Mouse (Mus musculus) G1E (cell line): ENCODE data around the gene Nprl2.

Experiments
- CTCF ChIP-seq: IDR thresholded peaks from 2 replicates; pipeline ENCODE4 v1.5.1; 2012; ENCODE audit warnings: low read depth, low read length, inconsistent platforms, mixed read lengths
- GATA1 ChIP-seq: IDR thresholded peaks from 2 replicates; pipeline ENCODE4 v1.6.1; 2012; ENCODE audit warnings: borderline replicate concordance, low read length, inconsistent platforms, mixed read lengths
- GATA2 ChIP-seq: IDR thresholded peaks from 2 replicates; pipeline ENCODE4 v1.6.1; 2012; ENCODE audit warnings: low read depth, low read length, inconsistent platforms, borderline replicate concordance
- TAL1 ChIP-seq: conservative IDR thresholded peaks from 2 replicates; pipeline ENCODE4 v1.6.1; 2012; ENCODE audit warnings: low read depth, low read length, inconsistent platforms, mixed read lengths

GRCm38 (mm10) chr9:107541474-107542351 lies at the start of gene Nprl2, which contains the start of gene Cyb561d2:
- TF ChIP-seq CTCF: no peak
- no peak for TF ChIP-seq GATA1
- no peak for TF ChIP-seq GATA2
- no peak for TF ChIP-seq TAL1
